Mouse (Mus musculus): ENCODE results near the gene Dennd6a. TPM values are rescaled to one million over a fixed set of nuclear protein-coding genes. Genes with fewer than 3 reads are reported as not detected.

Gene Dennd6a
- total RNA-seq, 1 experiment = 19.9 TPM

- Histone ChIP-seq H3K9me3 (ENCODE audit: control insufficient read depth, insufficient read depth, low read depth, low read length) (no peaks in the 10 kb centered on the region), H3K9ac (ENCODE audit: insufficient read depth, low read depth, low read length, poor library complexity, severe bottlenecking) (no peak overlapping the region), H3K4me3 (ENCODE audit: insufficient read depth in 1 of 2, low read depth in 1 of 2, low read length in 2 of 2, poor library complexity in 1 of 2, severe bottlenecking in 1 of 2) (no peak overlapping the region), H3K4me1 (ENCODE audit: control insufficient read depth in 2 of 2, insufficient read depth in 2 of 2, low read length in 2 of 2, poor library complexity in 1 of 2) (no peaks in the 10 kb centered on the region), H3K27ac (ENCODE audit: insufficient read depth, low read depth, low read length, poor library complexity, severe bottlenecking) (no peak overlapping the region; the same call in 1 of the 2 replicates), H3K36me3 (ENCODE audit: control insufficient read depth, insufficient read depth, low read length, poor library complexity, severe bottlenecking) (no peaks in the 10 kb centered on the region)
- in situ Hi-C loops (cut with MboI; ENCODE audit: low sequenced_read_pairs in 2 of 2, unreplicated experiment in 2 of 2) = no loop called here
- DNase-seq (ENCODE audit: low read depth, low spot score) = no peak
- TF ChIP-seq CHD2 (IDR thresholded peaks at IDR 0.05; ENCODE audit: low read depth, low read length) (no peak), MAFK (IDR thresholded peaks at IDR 0.05; ENCODE audit: insufficient read depth, low read depth, low read length) (no peak), ZC3H11A (IDR thresholded peaks at IDR 0.05; ENCODE audit: borderline replicate concordance, low read depth, low read length) (no peak), HCFC1 (IDR thresholded peaks at IDR 0.05; ENCODE audit: borderline replicate concordance, insufficient read depth, low read length) (no peak), ZNF384 (IDR thresholded peaks at IDR 0.05; ENCODE audit: low read depth, low read length) (no peak)
Measured at GRCm38 (mm10) chr14:26557581-26557980, 16.1 kb upstream of the Dennd6a start.

- no peak overlapping the region for H3K27ac ChIP-seq (ENCODE audit: insufficient read depth, low read depth, low read length, poor library complexity, severe bottlenecking)
- in situ Hi-C loops (cut with MboI; ENCODE audit: low sequenced_read_pairs in 2 of 2, unreplicated experiment in 2 of 2) = no loop called here
- H3K4me3 ChIP-seq (ENCODE audit: insufficient read depth in 1 of 2, low read depth in 1 of 2, low read length in 2 of 2, poor library complexity in 1 of 2, severe bottlenecking in 1 of 2) = no peak overlapping the region
- H3K4me1 ChIP-seq (ENCODE audit: control insufficient read depth in 2 of 2, insufficient read depth in 2 of 2, low read length in 2 of 2, poor library complexity in 1 of 2) = no peaks in the 10 kb centered on the region
- no peak overlapping the region for H3K9ac ChIP-seq (ENCODE audit: insufficient read depth, low read depth, low read length, poor library complexity, severe bottlenecking)
- H3K9me3 ChIP-seq (ENCODE audit: control insufficient read depth, insufficient read depth, low read depth, low read length) = no peaks in the 10 kb centered on the region
- DNase-seq (ENCODE audit: low read depth, low spot score) = no peak
- no peak for TF ChIP-seq ZC3H11A (IDR thresholded peaks at IDR 0.05; ENCODE audit: borderline replicate concordance, low read depth, low read length)
- TF ChIP-seq HCFC1 (IDR thresholded peaks at IDR 0.05; ENCODE audit: borderline replicate concordance, insufficient read depth, low read length) = no peak
- no peak for TF ChIP-seq ZNF384 (IDR thresholded peaks at IDR 0.05; ENCODE audit: low read depth, low read length)
- no peak for TF ChIP-seq MAFK (IDR thresholded peaks at IDR 0.05; ENCODE audit: insufficient read depth, low read depth, low read length)
- TF ChIP-seq CHD2 (IDR thresholded peaks at IDR 0.05; ENCODE audit: low read depth, low read length) = no peak
- H3K36me3 ChIP-seq (ENCODE audit: control insufficient read depth, insufficient read depth, low read length, poor library complexity, severe bottlenecking) = no peaks in the 10 kb centered on the region
Measured at GRCm38 (mm10) chr14:26558536-26558935, 15.1 kb upstream of the Dennd6a start.

DNA sequence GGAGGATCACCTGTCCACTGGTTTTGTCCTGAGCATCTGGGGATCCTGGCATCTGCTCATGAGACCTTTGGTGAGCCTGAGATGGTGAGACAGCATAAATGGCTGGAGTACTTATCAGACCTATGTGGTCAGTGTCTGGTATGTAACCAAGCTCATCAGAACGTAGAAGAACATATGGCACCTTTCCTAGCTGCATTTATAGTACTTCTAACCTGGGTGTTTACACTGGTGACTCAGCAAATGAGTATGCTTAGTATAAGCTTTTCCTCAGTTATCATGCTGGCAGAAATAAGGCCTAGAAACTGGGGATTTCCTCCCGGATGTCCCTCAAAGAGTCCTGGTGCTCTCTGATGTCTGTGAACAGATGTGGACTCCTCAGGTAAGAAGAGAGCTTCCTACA, 11.4 kb upstream of the Dennd6a start:
- in situ Hi-C loops (cut with MboI; ENCODE audit: low sequenced_read_pairs in 2 of 2, unreplicated experiment in 2 of 2) = no loop called here

GRCm38 (mm10) chr14:26569880-26570279, 3.8 kb upstream of the Dennd6a start:
- no peak overlapping the region for H3K4me3 ChIP-seq (ENCODE audit: insufficient read depth in 1 of 2, low read depth in 1 of 2, low read length in 2 of 2, poor library complexity in 1 of 2, severe bottlenecking in 1 of 2)
- H3K4me1 ChIP-seq (ENCODE audit: control insufficient read depth in 2 of 2, insufficient read depth in 2 of 2, low read length in 2 of 2, poor library complexity in 1 of 2) = 0 out of 4 replicates have a peak, but pooled peaks cover 0 to 2% of the 10 kb centered on the region in 2 experiments
- H3K9me3 ChIP-seq (ENCODE audit: control insufficient read depth, insufficient read depth, low read depth, low read length) = no peaks in the 10 kb centered on the region
- DNase-seq (ENCODE audit: low read depth, low spot score) = no peak
- H3K27ac ChIP-seq (ENCODE audit: insufficient read depth, low read depth, low read length, poor library complexity, severe bottlenecking) = no peak overlapping the region
- in situ Hi-C loops (cut with MboI; ENCODE audit: low sequenced_read_pairs in 2 of 2, unreplicated experiment in 2 of 2) = no loop called here
- TF ChIP-seq CHD2 (IDR thresholded peaks at IDR 0.05; ENCODE audit: low read depth, low read length) = no peak
- no peak for TF ChIP-seq ZNF384 (IDR thresholded peaks at IDR 0.05; ENCODE audit: low read depth, low read length)
- TF ChIP-seq ZC3H11A (IDR thresholded peaks at IDR 0.05; ENCODE audit: borderline replicate concordance, low read depth, low read length) = no peak
- no peak for TF ChIP-seq HCFC1 (IDR thresholded peaks at IDR 0.05; ENCODE audit: borderline replicate concordance, insufficient read depth, low read length)
- TF ChIP-seq MAFK (IDR thresholded peaks at IDR 0.05; ENCODE audit: insufficient read depth, low read depth, low read length) = no peak
- no peaks in the 10 kb centered on the region for H3K36me3 ChIP-seq (ENCODE audit: control insufficient read depth, insufficient read depth, low read length, poor library complexity, severe bottlenecking)
- H3K9ac ChIP-seq (ENCODE audit: insufficient read depth, low read depth, low read length, poor library complexity, severe bottlenecking) = no peak overlapping the region

More for the DNA sequence above, 11.4 kb upstream of the Dennd6a start:
- no peaks in the 10 kb centered on the region for H3K36me3 ChIP-seq (ENCODE audit: control insufficient read depth, insufficient read depth, low read length, poor library complexity, severe bottlenecking)
- no peak overlapping the region for H3K4me3 ChIP-seq (ENCODE audit: insufficient read depth in 1 of 2, low read depth in 1 of 2, low read length in 2 of 2, poor library complexity in 1 of 2, severe bottlenecking in 1 of 2)
- H3K9ac ChIP-seq (ENCODE audit: insufficient read depth, low read depth, low read length, poor library complexity, severe bottlenecking) = no peak overlapping the region
- H3K27ac ChIP-seq (ENCODE audit: insufficient read depth, low read depth, low read length, poor library complexity, severe bottlenecking) = no peak overlapping the region
- TF ChIP-seq ZC3H11A (IDR thresholded peaks at IDR 0.05; ENCODE audit: borderline replicate concordance, low read depth, low read length) (no peak), CHD2 (IDR thresholded peaks at IDR 0.05; ENCODE audit: low read depth, low read length) (no peak), MAFK (IDR thresholded peaks at IDR 0.05; ENCODE audit: insufficient read depth, low read depth, low read length) (no peak), ZNF384 (IDR thresholded peaks at IDR 0.05; ENCODE audit: low read depth, low read length) (no peak), HCFC1 (IDR thresholded peaks at IDR 0.05; ENCODE audit: borderline replicate concordance, insufficient read depth, low read length) (no peak)
- 0 out of 4 replicates have a peak, but pooled peaks cover 0 to 2% of the 10 kb centered on the region in 2 experiments for H3K4me1 ChIP-seq (ENCODE audit: control insufficient read depth in 2 of 2, insufficient read depth in 2 of 2, low read length in 2 of 2, poor library complexity in 1 of 2)
- DNase-seq (ENCODE audit: low read depth, low spot score) = no peak
- H3K9me3 ChIP-seq (ENCODE audit: control insufficient read depth, insufficient read depth, low read depth, low read length) = no peaks in the 10 kb centered on the region

All from ES-E14 (cell line).